Mouse (Mus musculus): ENCODE measurements at regions not wholly inside any gene's neighbourhood (a gene's known extent, or its start where the extent isn't known, plus 50 kb on each side); places are given as distances from the start of the nearest gene placed in this dataset.

GRCm38 (mm10) chr1:166839833-166840232, 158.2 kb upstream of the Fmo9 start:
- no peak for TF ChIP-seq CTCF (IDR thresholded peaks at IDR 0.05; ENCODE audit: borderline replicate concordance, control insufficient read depth, extremely low read depth, insufficient read depth, low read length, poor library complexity)
- TF ChIP-seq POLR2A (IDR thresholded peaks at IDR 0.05; ENCODE audit: control insufficient read depth, extremely low read depth, insufficient read depth, low read length, poor library complexity): no peak
